Mouse (Mus musculus) stomach, postnatal 0 days (tissue): ENCODE data around the gene Arl6ip5.

Experiments
- CTCF ChIP-seq: IDR thresholded peaks from 2 replicates; pipeline ENCODE4 v1.5.1; 2016; ENCODE audit warnings: antibody characterized with exemption, low read depth, mild to moderate bottlenecking, moderate library complexity
- EP300 ChIP-seq: optimal IDR thresholded peaks from 2 replicates; pipeline ENCODE3; 2016; ENCODE audit warnings: antibody characterized with exemption

DNA sequence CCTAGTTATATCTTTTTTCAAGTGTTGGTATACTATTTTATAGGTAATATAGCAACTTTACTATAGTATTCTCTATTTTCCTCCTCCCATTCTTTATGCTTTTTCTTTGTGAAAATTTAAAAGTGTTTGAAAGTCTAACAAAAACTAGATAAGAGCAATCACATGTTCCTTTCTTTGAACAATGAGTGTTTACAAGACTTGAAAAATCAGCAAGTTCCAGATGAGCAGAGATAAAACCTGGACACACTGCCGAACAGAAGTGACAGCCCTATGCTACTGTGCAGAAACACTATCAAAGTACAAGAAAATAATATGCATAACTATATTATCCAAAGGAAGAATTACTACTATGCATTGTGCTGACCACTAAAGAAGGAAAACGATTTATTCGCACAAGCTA lies 8.0 kb upstream of the Arl6ip5 start:
- TF ChIP-seq EP300 (no peak), CTCF (no peak)
